In genomic region chr13:75708637-75709002, GRCm38 (mm10) we compare ENCODE assay signal across 8 mouse cellular contexts. TPM values are rescaled to one million over a fixed set of nuclear protein-coding genes. Genes with fewer than 3 reads are reported as not detected.
DNase-seq lines count a peak whose midpoint lies in the region; ATAC-seq and TF ChIP-seq lines count a peak whose summit lies in the region.

No protein-coding gene starts in this region.

- H3K27ac ChIP-seq in heart, embryonic 14.5 days (replicated peaks in 1 of 2; ENCODE audit: control insufficient read depth in 1 of 2, insufficient read depth in 1 of 2, low read depth in 2 of 2, low read length in 2 of 2) = peak overlapping the region in 1 of 2 experiments; percentile 64; a peak in 1 of 4 replicates
- H3K27ac ChIP-seq in ES-E14 (ENCODE audit: insufficient read depth, low read depth, low read length, poor library complexity, severe bottlenecking) = no peak overlapping the region
- no peak overlapping the region for H3K27ac ChIP-seq in forebrain, embryonic 15.5 days (replicated peaks)
- H3K27ac ChIP-seq in liver, embryonic 16.5 days (ENCODE audit: low read length) = peak overlapping the region; percentile 93

- in situ Hi-C loops in ES-E14 (cut with MboI; ENCODE audit: low sequenced_read_pairs in 2 of 2, unreplicated experiment in 2 of 2) = no loop called here

- no peak for DNase-seq in heart, postnatal 14 days
- DNase-seq in ES-E14 (ENCODE audit: low read depth, low spot score) = no peak
- DNase-seq in left cerebral cortex, adult 8-10 months (ENCODE audit: low spot score in 2 of 2) = no peak
- no peak for DNase-seq in urinary bladder, postnatal 36 days (ENCODE audit: low spot score in 2 of 2)

- H3K4me1 ChIP-seq in heart, embryonic 14.5 days (ENCODE audit: control insufficient read depth in 2 of 2, insufficient read depth in 2 of 2, low read length in 2 of 2) = peaks cover 0 to 9% of the 10 kb centered on the region in 2 experiments; a peak in 3 of 4 replicates
- peaks cover 3 to 13% of the 10 kb centered on the region in 2 experiments; a peak in 3 of 4 replicates for H3K4me1 ChIP-seq in ES-E14 (ENCODE audit: control insufficient read depth in 2 of 2, insufficient read depth in 2 of 2, low read length in 2 of 2, poor library complexity in 1 of 2)
- H3K4me1 ChIP-seq in forebrain, embryonic 15.5 days = peaks cover 13% of the 10 kb centered on the region
- H3K4me1 ChIP-seq in liver, embryonic 16.5 days (ENCODE audit: control insufficient read depth, low read depth, low read length) = peaks cover 25% of the 10 kb centered on the region

- WGBS in heart, embryonic 14.5 days = 6% methylated on average over 8 of the region's 8 CpGs
- 9% methylated on average over 8 of the region's 8 CpGs for WGBS in forebrain, embryonic 15.5 days
- WGBS in liver, embryonic 16.5 days (ENCODE audit: insufficient replicate concordance) = 7% methylated on average over 8 of the region's 8 CpGs

- peak overlapping the region; percentile 72 to 75 for H3K4me3 ChIP-seq in heart, embryonic 14.5 days (ENCODE audit: control insufficient read depth in 1 of 2, insufficient read depth in 1 of 2, low read depth in 1 of 2, low read length in 2 of 2)
- H3K4me3 ChIP-seq in ES-E14 (ENCODE audit: insufficient read depth in 1 of 2, low read depth in 1 of 2, low read length in 2 of 2, poor library complexity in 1 of 2, severe bottlenecking in 1 of 2) = peak overlapping the region; percentile 93 to 96
- peak overlapping the region; percentile 61 for H3K4me3 ChIP-seq in forebrain, embryonic 15.5 days
- H3K4me3 ChIP-seq in liver, embryonic 16.5 days (ENCODE audit: low read depth, low read length) = peak overlapping the region; percentile 95

- intact Hi-C loops in heart, postnatal 14 days (cut with DNase I) = loop anchor here (5.0 kb wide), 3 partner anchors 44 to 481 kb away; partner anchors contain the start of gene Rfesd

- no peaks in the 10 kb centered on the region for H3K27me3 ChIP-seq in heart, embryonic 14.5 days (ENCODE audit: control insufficient read depth, insufficient read depth, low read length)
- H3K27me3 ChIP-seq in forebrain, embryonic 15.5 days = peaks cover 12% of the 10 kb centered on the region; the same call in 1 of the 2 replicates
- no peaks in the 10 kb centered on the region for H3K27me3 ChIP-seq in liver, embryonic 16.5 days (ENCODE audit: control insufficient read depth, insufficient read depth, low read depth, low read length)

- H3K36me3 ChIP-seq in heart, embryonic 14.5 days (ENCODE audit: control insufficient read depth, insufficient read depth, low read length) = no peaks in the 10 kb centered on the region
- H3K36me3 ChIP-seq in ES-E14 (ENCODE audit: control insufficient read depth, insufficient read depth, low read length, poor library complexity, severe bottlenecking) = 0 out of 2 replicates have a peak, but pooled peaks cover 3% of the 10 kb centered on the region
- no peaks in the 10 kb centered on the region for H3K36me3 ChIP-seq in forebrain, embryonic 15.5 days
- H3K36me3 ChIP-seq in liver, embryonic 16.5 days (ENCODE audit: control insufficient read depth, insufficient read depth) = peaks cover 4% of the 10 kb centered on the region; the same call in 1 of the 2 replicates

- H3K9me3 ChIP-seq in heart, embryonic 14.5 days (ENCODE audit: control insufficient read depth, low read length) = no peaks in the 10 kb centered on the region
- no peaks in the 10 kb centered on the region for H3K9me3 ChIP-seq in ES-E14 (ENCODE audit: control insufficient read depth, insufficient read depth, low read depth, low read length)
- H3K9me3 ChIP-seq in forebrain, embryonic 15.5 days = no peaks in the 10 kb centered on the region
- no peaks in the 10 kb centered on the region for H3K9me3 ChIP-seq in liver, embryonic 16.5 days (replicated peaks; ENCODE audit: control insufficient read depth, low read length)

- H3K4me2 ChIP-seq in heart, embryonic 14.5 days (ENCODE audit: low read length) = peak overlapping the region; percentile 78
- peak overlapping the region; percentile 91 for H3K4me2 ChIP-seq in forebrain, embryonic 15.5 days (replicated peaks)
- H3K4me2 ChIP-seq in liver, embryonic 16.5 days (ENCODE audit: low read depth, low read length) = peak overlapping the region; percentile 68

- peak overlapping the region; percentile 80 for H3K9ac ChIP-seq in heart, embryonic 14.5 days (ENCODE audit: low read length)
- H3K9ac ChIP-seq in ES-E14 (ENCODE audit: insufficient read depth, low read depth, low read length, poor library complexity, severe bottlenecking) = peak overlapping the region; percentile 85
- H3K9ac ChIP-seq in forebrain, embryonic 15.5 days (replicated peaks) = peak overlapping the region; percentile 47; the same call in 1 of the 2 replicates
- peak overlapping the region; percentile 96 for H3K9ac ChIP-seq in liver, embryonic 16.5 days (ENCODE audit: low read depth, low read length)

- no peak for ATAC-seq in heart, embryonic 14.5 days (ENCODE audit: insufficient number of reproducible peaks, insufficient read depth, low FRiP score, low read depth)
- ATAC-seq in forebrain, embryonic 15.5 days (replicated peaks) = no peak
- ATAC-seq in liver, embryonic 16.5 days (ENCODE audit: low read depth) = no peak
- no peak for ATAC-seq in monocyte, adult 5-6 weeks (replicated peaks; ENCODE audit: insufficient number of reproducible peaks, low FRiP score, low TSS enrichment, poor library complexity, severe bottlenecking)

TF ChIP-seq in ES-E14, 5 proteins besides CTCF, POLR2A, EP300 and RAD21:
- TF ChIP-seq ZNF384 (IDR thresholded peaks at IDR 0.05; ENCODE audit: low read depth, low read length) = no peak
- TF ChIP-seq MAFK (IDR thresholded peaks at IDR 0.05; ENCODE audit: insufficient read depth, low read depth, low read length) = no peak

RNA-seq across cellular contexts. Expression of gene Ell2, which starts 2.1 kb away (rescaled TPM):
- 3.6 and 3.8 TPM in 2 replicates for polyA plus RNA-seq in heart, embryonic 14.5 days (2014; fragmentation: Nextera tagmentation; extraction: Ambion mirVana)
- 10 to 100 TPM; 20.4 to 22.8 TPM for total RNA-seq in heart, postnatal 14 days (2021)
- 21.4 and 26.7 TPM in 2 replicates for total RNA-seq in ES-E14 (2012; rRNA removed)
- 0.72 and 0.74 TPM in 2 replicates for polyA plus RNA-seq in forebrain, embryonic 15.5 days (2015; fragmentation: Nextera tagmentation; extraction: Ambion mirVana)
- polyA plus RNA-seq in liver, embryonic 16.5 days (2015; fragmentation: Nextera tagmentation; extraction: Ambion mirVana) = 30.3 and 31.2 TPM in 2 replicates
- total RNA-seq in left cerebral cortex, adult 8-10 months (2022) = 10 to 100 TPM; 41.9 to 54.0 (median 49.3) TPM
- 24.9 to 61.1 TPM (median 45.2 TPM) in 3 replicates for total RNA-seq in monocyte, adult 5-6 weeks (2017)
